Mouse (Mus musculus): ENCODE measurements at regions not wholly inside any gene's neighbourhood (a gene's known extent, or its start where the extent isn't known, plus 50 kb on each side); places are given as distances from the start of the nearest gene placed in this dataset.

GRCm38 (mm10) chr15:67388514-67388913 lies 887.8 kb upstream of the Lrrc6 start:
- no peak for TF ChIP-seq POLR2A (IDR thresholded peaks at IDR 0.05; ENCODE audit: borderline replicate concordance, low read depth, low read length)
- no peak for TF ChIP-seq CTCF (IDR thresholded peaks at IDR 0.05; ENCODE audit: low read depth, low read length)
